Mouse (Mus musculus): ENCODE results near the gene Coro1b. TPM values are rescaled to one million over a fixed set of nuclear protein-coding genes. Genes with fewer than 3 reads are reported as not detected.

Coro1b gene
- total RNA-seq, 1 experiment: 73.8 TPM

- no peak for TF ChIP-seq CHD2 (IDR thresholded peaks at IDR 0.05; ENCODE audit: low read depth, low read length)
- no peak for TF ChIP-seq HCFC1 (IDR thresholded peaks at IDR 0.05; ENCODE audit: borderline replicate concordance, insufficient read depth, low read length)
- no peak for TF ChIP-seq MAFK (IDR thresholded peaks at IDR 0.05; ENCODE audit: insufficient read depth, low read depth, low read length)
- TF ChIP-seq ZC3H11A (IDR thresholded peaks at IDR 0.05; ENCODE audit: borderline replicate concordance, low read depth, low read length): no peak
- TF ChIP-seq ZNF384 (IDR thresholded peaks at IDR 0.05; ENCODE audit: low read depth, low read length): no peak
- peaks cover 34% of the 10 kb centered on the region for H3K36me3 ChIP-seq (ENCODE audit: control insufficient read depth, insufficient read depth, low read length, poor library complexity, severe bottlenecking)
- H3K9ac ChIP-seq (ENCODE audit: insufficient read depth, low read depth, low read length, poor library complexity, severe bottlenecking): peak overlapping the region; percentile 31; the same call in 1 of the 2 replicates
- peaks cover 0 to 38% of the 10 kb centered on the region in 2 experiments; a peak in 3 of 4 replicates for H3K4me1 ChIP-seq (ENCODE audit: control insufficient read depth in 2 of 2, insufficient read depth in 2 of 2, low read length in 2 of 2, poor library complexity in 1 of 2)
- no peaks in the 10 kb centered on the region for H3K9me3 ChIP-seq (ENCODE audit: control insufficient read depth, insufficient read depth, low read depth, low read length)
- DNase-seq (ENCODE audit: low read depth, low spot score): no peak
- no peak overlapping the region for H3K27ac ChIP-seq (ENCODE audit: insufficient read depth, low read depth, low read length, poor library complexity, severe bottlenecking)
- in situ Hi-C loops (cut with MboI; ENCODE audit: low sequenced_read_pairs in 2 of 2, unreplicated experiment in 2 of 2): no loop called here
- peak overlapping the region; percentile 35 to 39; a peak in 3 of 4 replicates for H3K4me3 ChIP-seq (ENCODE audit: insufficient read depth in 1 of 2, low read depth in 1 of 2, low read length in 2 of 2, poor library complexity in 1 of 2, severe bottlenecking in 1 of 2)
Measured at GRCm38 (mm10) chr19:4155223-4156072, 7.0 kb downstream of the Coro1b start.

- Histone ChIP-seq H3K4me1 (ENCODE audit: control insufficient read depth in 2 of 2, insufficient read depth in 2 of 2, low read length in 2 of 2, poor library complexity in 1 of 2) (peaks cover 0 to 36% of the 10 kb centered on the region in 2 experiments; a peak in 2 of 4 replicates), H3K36me3 (ENCODE audit: control insufficient read depth, insufficient read depth, low read length, poor library complexity, severe bottlenecking) (peaks cover 29% of the 10 kb centered on the region), H3K9me3 (ENCODE audit: control insufficient read depth, insufficient read depth, low read depth, low read length) (no peaks in the 10 kb centered on the region), H3K4me3 (ENCODE audit: insufficient read depth in 1 of 2, low read depth in 1 of 2, low read length in 2 of 2, poor library complexity in 1 of 2, severe bottlenecking in 1 of 2) (peak overlapping the region; percentile 35 to 39; a peak in 2 of 4 replicates), H3K27ac (ENCODE audit: insufficient read depth, low read depth, low read length, poor library complexity, severe bottlenecking) (no peak overlapping the region), H3K9ac (ENCODE audit: insufficient read depth, low read depth, low read length, poor library complexity, severe bottlenecking) (peak overlapping the region; percentile 31; the same call in 1 of the 2 replicates)
- TF ChIP-seq HCFC1 (IDR thresholded peaks at IDR 0.05; ENCODE audit: borderline replicate concordance, insufficient read depth, low read length) (no peak), ZC3H11A (IDR thresholded peaks at IDR 0.05; ENCODE audit: borderline replicate concordance, low read depth, low read length) (no peak), MAFK (IDR thresholded peaks at IDR 0.05; ENCODE audit: insufficient read depth, low read depth, low read length) (no peak), ZNF384 (IDR thresholded peaks at IDR 0.05; ENCODE audit: low read depth, low read length) (no peak), CHD2 (IDR thresholded peaks at IDR 0.05; ENCODE audit: low read depth, low read length) (no peak)
- in situ Hi-C loops (cut with MboI; ENCODE audit: low sequenced_read_pairs in 2 of 2, unreplicated experiment in 2 of 2): no loop called here
- no peak for DNase-seq (ENCODE audit: low read depth, low spot score)
Measured at GRCm38 (mm10) chr19:4156073-4156579, 7.7 kb downstream of the Coro1b start.

GRCm38 (mm10) chr19:4156771-4157170, 8.4 kb downstream of the Coro1b start:
- H3K4me1 ChIP-seq (ENCODE audit: control insufficient read depth in 2 of 2, insufficient read depth in 2 of 2, low read length in 2 of 2, poor library complexity in 1 of 2): peaks cover 0 to 32% of the 10 kb centered on the region in 2 experiments; a peak in 2 of 4 replicates

GRCm38 (mm10) chr19:4159049-4159448, 10.6 kb downstream of the Coro1b start:
- TF ChIP-seq CHD2 (IDR thresholded peaks at IDR 0.05; ENCODE audit: low read depth, low read length) (no peak), ZC3H11A (IDR thresholded peaks at IDR 0.05; ENCODE audit: borderline replicate concordance, low read depth, low read length) (no peak)
- no peak for DNase-seq (ENCODE audit: low read depth, low spot score)
- Histone ChIP-seq H3K36me3 (ENCODE audit: control insufficient read depth, insufficient read depth, low read length, poor library complexity, severe bottlenecking) (peaks cover 17% of the 10 kb centered on the region), H3K4me3 (ENCODE audit: insufficient read depth in 1 of 2, low read depth in 1 of 2, low read length in 2 of 2, poor library complexity in 1 of 2, severe bottlenecking in 1 of 2) (no peak overlapping the region), H3K4me1 (ENCODE audit: control insufficient read depth in 2 of 2, insufficient read depth in 2 of 2, low read length in 2 of 2, poor library complexity in 1 of 2) (peaks cover 0 to 25% of the 10 kb centered on the region in 2 experiments; a peak in 2 of 4 replicates), H3K27ac (ENCODE audit: insufficient read depth, low read depth, low read length, poor library complexity, severe bottlenecking) (no peak overlapping the region), H3K9me3 (ENCODE audit: control insufficient read depth, insufficient read depth, low read depth, low read length) (no peaks in the 10 kb centered on the region), H3K9ac (ENCODE audit: insufficient read depth, low read depth, low read length, poor library complexity, severe bottlenecking) (no peak overlapping the region)
- in situ Hi-C loops (cut with MboI; ENCODE audit: low sequenced_read_pairs in 2 of 2, unreplicated experiment in 2 of 2): no loop called here

More at GRCm38 (mm10) chr19:4156771-4157170, 8.4 kb downstream of the Coro1b start:
- peaks cover 25% of the 10 kb centered on the region for H3K36me3 ChIP-seq (ENCODE audit: control insufficient read depth, insufficient read depth, low read length, poor library complexity, severe bottlenecking)
- no peak for TF ChIP-seq HCFC1 (IDR thresholded peaks at IDR 0.05; ENCODE audit: borderline replicate concordance, insufficient read depth, low read length)
- no peak for TF ChIP-seq ZNF384 (IDR thresholded peaks at IDR 0.05; ENCODE audit: low read depth, low read length)
- TF ChIP-seq CHD2 (IDR thresholded peaks at IDR 0.05; ENCODE audit: low read depth, low read length): no peak
- no peak for TF ChIP-seq ZC3H11A (IDR thresholded peaks at IDR 0.05; ENCODE audit: borderline replicate concordance, low read depth, low read length)
- TF ChIP-seq MAFK (IDR thresholded peaks at IDR 0.05; ENCODE audit: insufficient read depth, low read depth, low read length): no peak
- H3K9me3 ChIP-seq (ENCODE audit: control insufficient read depth, insufficient read depth, low read depth, low read length): no peaks in the 10 kb centered on the region
- in situ Hi-C loops (cut with MboI; ENCODE audit: low sequenced_read_pairs in 2 of 2, unreplicated experiment in 2 of 2): no loop called here
- no peak overlapping the region for H3K9ac ChIP-seq (ENCODE audit: insufficient read depth, low read depth, low read length, poor library complexity, severe bottlenecking)
- DNase-seq (ENCODE audit: low read depth, low spot score): no peak
- no peak overlapping the region for H3K27ac ChIP-seq (ENCODE audit: insufficient read depth, low read depth, low read length, poor library complexity, severe bottlenecking)
- H3K4me3 ChIP-seq (ENCODE audit: insufficient read depth in 1 of 2, low read depth in 1 of 2, low read length in 2 of 2, poor library complexity in 1 of 2, severe bottlenecking in 1 of 2): no peak overlapping the region
